Mouse (Mus musculus) neural tube, embryonic 14.5 days (tissue): ENCODE results near the gene Mob2. TPM values are rescaled to one million over a fixed set of nuclear protein-coding genes. Genes with fewer than 3 reads are reported as not detected.

ENCODE experiments used
- ATAC-seq: fragments of 200-750 bp; cut with Nextera tagmentation; 2 replicates; pipeline ENCODE4 v1.8.0; 2017; ENCODE audit warnings: low read depth, mild to moderate bottlenecking, moderate TSS enrichment, moderate library complexity
- H3K27ac ChIP-seq: fragments of 300-500 bp; sonication (generic); 2 replicates; pipeline ENCODE4 v1.5.1; 2014; ENCODE audit warnings: low read depth, mild to moderate bottlenecking, control low read depth, low read length, moderate library complexity, mixed read lengths
- H3K27me3 ChIP-seq: fragments of 300-500 bp; sonication (generic); 2 replicates; pipeline ENCODE4 v1.6.1; 2014; ENCODE audit warnings: low read length; ENCODE audit not compliant: control insufficient read depth, insufficient read depth
- H3K36me3 ChIP-seq: fragments of 300-500 bp; sonication (generic); 2 replicates; pipeline ENCODE4 v1.6.1; 2014; ENCODE audit warnings: low read length, mixed read lengths; ENCODE audit not compliant: control insufficient read depth, insufficient read depth
- H3K4me1 ChIP-seq: fragments of 300-500 bp; sonication (generic); 2 replicates; pipeline ENCODE4 v1.6.1; 2014; ENCODE audit warnings: low read length; ENCODE audit not compliant: control insufficient read depth, insufficient read depth
- H3K4me2 ChIP-seq: fragments of 300-500 bp; sonication (generic); 2 replicates; pipeline ENCODE4 v1.6.1; 2014; ENCODE audit warnings: mild to moderate bottlenecking, low read depth, low read length, control low read depth
- H3K4me3 ChIP-seq: fragments of 300-500 bp; sonication (generic); 2 replicates; pipeline ENCODE4 v1.5.1; 2014; ENCODE audit warnings: low read depth, low read length, control low read depth, mixed read lengths
- H3K9ac ChIP-seq: fragments of 300-500 bp; sonication (generic); replicated peaks from 2 replicates; pipeline ENCODE4 v1.6.1; 2014; ENCODE audit warnings: low read depth, mild to moderate bottlenecking, control low read depth, low read length, mixed read lengths
- H3K9me3 ChIP-seq: fragments of 300-500 bp; sonication (generic); 2 replicates; pipeline ENCODE4 v1.6.1; 2016; ENCODE audit warnings: low read length; ENCODE audit not compliant: control insufficient read depth
- WGBS: fragments of 180-500 bp; shearing (Covaris S2); extraction: QIAGEN DNeasy Blood & Tissue Kit; methylation state at CpG from one replicate; pipeline ENCODE4 v1.1.7; 2014; 5-methylcytosine and 5-hydroxymethylcytosine counted together
- polyA plus RNA-seq: library from polyadenylated mRNA; unstranded; fragments of >200 nt; fragmentation: Nextera tagmentation; extraction: Ambion mirVana; gene quantifications from 2 replicates; pipeline ENCODE4 v1.2.1, GENCODE M21; 2014

Gene Mob2
- polyA plus RNA-seq, 1 experiment from 2014 or later = 50.5 TPM

- Histone ChIP-seq H3K4me2 (no peak overlapping the region), H3K9ac (no peak overlapping the region), H3K36me3 (no peaks in the 10 kb centered on the region), H3K4me3 (no peak overlapping the region), H3K27ac (no peak overlapping the region), H3K4me1 (no peaks in the 10 kb centered on the region), H3K9me3 (no peaks in the 10 kb centered on the region), H3K27me3 (no peaks in the 10 kb centered on the region)
- ATAC-seq = no peak
- WGBS = 6% methylated on average over 2 of the region's 2 CpGs
Measured at GRCm38 (mm10) chr7:142045344-142045743, 15.5 kb downstream of the Mob2 start.

GRCm38 (mm10) chr7:142040756-142041155 lies 20.1 kb downstream of the Mob2 start:
- Histone ChIP-seq H3K4me3 (no peak overlapping the region), H3K4me2 (no peak overlapping the region), H3K4me1 (no peaks in the 10 kb centered on the region), H3K9me3 (no peaks in the 10 kb centered on the region), H3K9ac (no peak overlapping the region), H3K27ac (no peak overlapping the region), H3K36me3 (no peaks in the 10 kb centered on the region), H3K27me3 (no peaks in the 10 kb centered on the region)
- WGBS = 95% methylated on average over 3 of the region's 3 CpGs
- no peak for ATAC-seq

GRCm38 (mm10) chr7:142037553-142038170 lies 23.2 kb downstream of the Mob2 start:
- Histone ChIP-seq H3K4me2 (no peak overlapping the region), H3K4me3 (no peak overlapping the region), H3K27me3 (no peaks in the 10 kb centered on the region), H3K9me3 (no peaks in the 10 kb centered on the region), H3K36me3 (no peaks in the 10 kb centered on the region), H3K4me1 (no peaks in the 10 kb centered on the region), H3K9ac (no peak overlapping the region), H3K27ac (no peak overlapping the region)
- WGBS = 66% methylated on average over 4 of the region's 4 CpGs
- ATAC-seq = peak; percentile 70; the same call in 1 of the 2 replicates

- no peak overlapping the region for H3K27ac ChIP-seq
- no peaks in the 10 kb centered on the region for H3K36me3 ChIP-seq
- no peak overlapping the region for H3K4me3 ChIP-seq
- no peaks in the 10 kb centered on the region for H3K27me3 ChIP-seq
- 84% methylated on average over 2 of the region's 2 CpGs for WGBS
- H3K9ac ChIP-seq = no peak overlapping the region
- H3K4me1 ChIP-seq = no peaks in the 10 kb centered on the region
- no peaks in the 10 kb centered on the region for H3K9me3 ChIP-seq
- no peak for ATAC-seq
- H3K4me2 ChIP-seq = no peak overlapping the region
Measured at GRCm38 (mm10) chr7:142035048-142035811, 25.6 kb downstream of the Mob2 start.

GRCm38 (mm10) chr7:142034198-142034597 lies 26.7 kb downstream of the Mob2 start:
- Histone ChIP-seq H3K4me2 (no peak overlapping the region), H3K27ac (no peak overlapping the region), H3K4me3 (no peak overlapping the region), H3K4me1 (no peaks in the 10 kb centered on the region), H3K9ac (no peak overlapping the region), H3K36me3 (no peaks in the 10 kb centered on the region), H3K9me3 (no peaks in the 10 kb centered on the region), H3K27me3 (no peaks in the 10 kb centered on the region)
- ATAC-seq = no peak
- 64% methylated on average over 2 of the region's 2 CpGs for WGBS

- no peaks in the 10 kb centered on the region for H3K36me3 ChIP-seq
- 0 out of 2 replicates have a peak, but pooled peaks cover 4% of the 10 kb centered on the region for H3K4me1 ChIP-seq
- no peaks in the 10 kb centered on the region for H3K9me3 ChIP-seq
- H3K27ac ChIP-seq = no peak overlapping the region
- H3K4me2 ChIP-seq = no peak overlapping the region
- H3K4me3 ChIP-seq = no peak overlapping the region
- no peak for ATAC-seq
- H3K27me3 ChIP-seq = no peaks in the 10 kb centered on the region
- no peak overlapping the region for H3K9ac ChIP-seq
Measured at GRCm38 (mm10) chr7:142030073-142030472, 30.8 kb downstream of the Mob2 start.

- Histone ChIP-seq H3K4me3 (no peak overlapping the region), H3K4me1 (0 out of 2 replicates have a peak, but pooled peaks cover 4% of the 10 kb centered on the region), H3K4me2 (no peak overlapping the region), H3K9me3 (no peaks in the 10 kb centered on the region), H3K27me3 (no peaks in the 10 kb centered on the region), H3K36me3 (no peaks in the 10 kb centered on the region), H3K9ac (no peak overlapping the region), H3K27ac (no peak overlapping the region)
- ATAC-seq = no peak
- 82% methylated on average over 4 of the region's 4 CpGs for WGBS
Measured at GRCm38 (mm10) chr7:142025926-142026325, 34.9 kb downstream of the Mob2 start.

GRCm38 (mm10) chr7:142025196-142025595 lies 35.7 kb downstream of the Mob2 start:
- Histone ChIP-seq H3K27me3 (no peaks in the 10 kb centered on the region), H3K9me3 (no peaks in the 10 kb centered on the region), H3K27ac (no peak overlapping the region), H3K9ac (no peak overlapping the region), H3K4me3 (no peak overlapping the region), H3K4me2 (no peak overlapping the region), H3K36me3 (no peaks in the 10 kb centered on the region), H3K4me1 (0 out of 2 replicates have a peak, but pooled peaks cover 4% of the 10 kb centered on the region)
- no peak for ATAC-seq
- WGBS = 58% methylated on average over 2 of the region's 2 CpGs

GRCm38 (mm10) chr7:142020827-142021226 lies 40.0 kb downstream of the Mob2 start:
- WGBS = 64% methylated on average over 3 of the region's 3 CpGs
- H3K27ac ChIP-seq = no peak overlapping the region
- H3K27me3 ChIP-seq = no peaks in the 10 kb centered on the region
- no peaks in the 10 kb centered on the region for H3K9me3 ChIP-seq
- ATAC-seq = no peak
- 0 out of 2 replicates have a peak, but pooled peaks cover under 1% of the 10 kb centered on the region for H3K4me1 ChIP-seq
- H3K36me3 ChIP-seq = no peaks in the 10 kb centered on the region
- H3K4me2 ChIP-seq = no peak overlapping the region
- H3K4me3 ChIP-seq = no peak overlapping the region
- H3K9ac ChIP-seq = no peak overlapping the region
